ENCODE assay signal across 19 mouse cellular contexts in the genomic region with DNA sequence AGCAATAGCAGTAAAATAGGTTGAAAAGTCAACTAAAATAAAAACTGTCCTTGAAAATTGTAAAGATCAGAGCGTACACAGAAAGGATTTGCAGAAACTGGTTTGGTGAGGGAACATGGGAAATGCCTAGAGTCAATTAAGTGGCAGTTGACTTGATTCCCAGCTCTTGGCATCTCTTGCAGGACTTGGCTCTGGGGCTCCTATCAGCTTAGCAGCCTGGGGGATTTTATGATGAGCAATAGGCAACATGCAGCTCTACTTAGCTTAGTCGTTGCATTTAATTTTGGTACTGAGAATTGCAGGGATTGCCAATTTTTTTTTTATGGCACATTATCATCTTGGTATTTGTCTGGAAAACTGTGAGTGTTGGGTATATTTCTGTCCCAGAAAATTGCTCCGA. TPM values are rescaled to one million over a fixed set of nuclear protein-coding genes. Genes with fewer than 3 reads are reported as not detected.
DNase-seq lines count a peak whose midpoint lies in the region; ATAC-seq and TF ChIP-seq lines count a peak whose summit lies in the region.
"Had no signal": no experiment of that assay in that cellular context is flagged by ENCODE, and none has a peak within 500 bp of the region (broad histone marks: within the 10 kb centered on the region; RNA-seq: fewer than 3 reads in every experiment).

No protein-coding gene starts in this region.

- H3K4me3 ChIP-seq in hindbrain, postnatal 0 days (ENCODE audit: low read length): no peak overlapping the region
- no peak overlapping the region for H3K4me3 ChIP-seq in hindbrain, embryonic 16.5 days (ENCODE audit: low read length)
- H3K4me3 ChIP-seq: erythroblast, embryonic 14.5 days; heart, embryonic 13.5 days; liver, embryonic 13.5 days had no signal

- H3K36me3 ChIP-seq in hindbrain, postnatal 0 days (ENCODE audit: insufficient read depth, low read length): no peaks in the 10 kb centered on the region
- no peaks in the 10 kb centered on the region for H3K36me3 ChIP-seq in hindbrain, embryonic 16.5 days (ENCODE audit: control insufficient read depth, insufficient read depth, low read length)
- H3K36me3 ChIP-seq: heart, embryonic 13.5 days; liver, embryonic 13.5 days had no signal

- no peak for ATAC-seq in hindbrain, postnatal 0 days
- ATAC-seq in hindbrain, embryonic 16.5 days: no peak
- ATAC-seq: lung, postnatal 0 days had no signal

- no peaks in the 10 kb centered on the region for H3K9me3 ChIP-seq in hindbrain, postnatal 0 days (ENCODE audit: low read length)
- no peaks in the 10 kb centered on the region for H3K9me3 ChIP-seq in hindbrain, embryonic 16.5 days (ENCODE audit: control insufficient read depth, low read length)
- H3K9me3 ChIP-seq: heart, embryonic 13.5 days; liver, embryonic 13.5 days had no signal

- no peaks in the 10 kb centered on the region for H3K4me1 ChIP-seq in hindbrain, postnatal 0 days (ENCODE audit: insufficient read depth, low read length)
- no peaks in the 10 kb centered on the region for H3K4me1 ChIP-seq in hindbrain, embryonic 16.5 days (ENCODE audit: control insufficient read depth, insufficient read depth, low read depth, low read length)
- H3K4me1 ChIP-seq: heart, embryonic 13.5 days; liver, embryonic 13.5 days had no signal

- H3K27me3 ChIP-seq in hindbrain, postnatal 0 days (ENCODE audit: insufficient read depth, low read length): no peaks in the 10 kb centered on the region
- H3K27me3 ChIP-seq in hindbrain, embryonic 16.5 days (replicated peaks; ENCODE audit: control insufficient read depth, insufficient read depth, low read length): no peaks in the 10 kb centered on the region
- H3K27me3 ChIP-seq: heart, embryonic 13.5 days; liver, embryonic 13.5 days had no signal

- H3K27ac ChIP-seq in hindbrain, postnatal 0 days: no peak overlapping the region
- H3K27ac ChIP-seq in hindbrain, embryonic 16.5 days (ENCODE audit: low read depth, low read length): no peak overlapping the region
- H3K27ac ChIP-seq: heart, embryonic 13.5 days; liver, embryonic 13.5 days; stomach, postnatal 0 days had no signal

- DNase-seq in cerebellum, postnatal 14 days: peak; percentile 64 to 77
- DNase-seq in cerebellum, adult 8-10 months: no peak
- DNase-seq in hindbrain, postnatal 0 days (ENCODE audit: low spot score): peak; percentile 45
- DNase-seq in right cerebral cortex, adult 18-20 months: peak; percentile 9
- DNase-seq in right cerebral cortex, postnatal 10 days (ENCODE audit: low spot score in 2 of 2): no peak
- peak; percentile 28 for DNase-seq in telencephalon, adult 2 months (ENCODE audit: low read depth, low spot score)
- no peak for DNase-seq in gastrocnemius, adult 8-10 months (ENCODE audit: low spot score in 2 of 2)
- DNase-seq: adrenal gland, postnatal 36 days; heart, adult 11 months; heart, postnatal 4 days; kidney, adult 9 months; kidney, postnatal 4 days; liver, embryonic 13.5 days; thymus, postnatal 14 days had no signal

- no peak overlapping the region for H3K4me2 ChIP-seq in hindbrain, postnatal 0 days (ENCODE audit: low read depth, low read length)
- H3K4me2 ChIP-seq in hindbrain, embryonic 16.5 days (ENCODE audit: low read length): no peak overlapping the region
- H3K4me2 ChIP-seq: heart, embryonic 13.5 days; liver, embryonic 13.5 days had no signal

- WGBS in hindbrain, postnatal 0 days: 49% methylated on average over 3 of the region's 3 CpGs
- WGBS in hindbrain, embryonic 16.5 days: 66% methylated on average over 3 of the region's 3 CpGs

- no peak overlapping the region for H3K9ac ChIP-seq in hindbrain, postnatal 0 days (replicated peaks; ENCODE audit: low read length)
- H3K9ac ChIP-seq in hindbrain, embryonic 16.5 days (ENCODE audit: low read depth, low read length): no peak overlapping the region
- H3K9ac ChIP-seq: heart, embryonic 13.5 days; liver, embryonic 13.5 days had no signal

- TF ChIP-seq CTCF in hindbrain, postnatal 0 days (IDR thresholded peaks at IDR 0.05; ENCODE audit: low read depth): no peak

RNA-seq across cellular contexts. Expression of a gene that starts 32.1 kb away (rescaled TPM):
- 11.7 and 12.9 TPM in 2 replicates for total RNA-seq in hindbrain, postnatal 0 days (2014; rRNA removed)
- 51.1 and 54.0 TPM in 2 replicates for polyA plus RNA-seq in hindbrain, postnatal 0 days (2015; fragmentation: Nextera tagmentation; extraction: Ambion mirVana)
- 36.0 and 43.0 TPM in 2 replicates for polyA plus RNA-seq in hindbrain, embryonic 16.5 days (2015; fragmentation: Nextera tagmentation; extraction: Ambion mirVana)
- 10 to 100 TPM; 28.4 to 40.3 (median 35.2) TPM for total RNA-seq in gastrocnemius, adult 8-10 months (2022)

Comparison
In these comparisons a context has a peak if more than half of its experiments do, and no peak if none do; other contexts are left out.
1. DNase-seq: peak in cerebellum, postnatal 14 days (2 of 2), hindbrain, postnatal 0 days (single experiment), right cerebral cortex, adult 18-20 months (single experiment) and telencephalon, adult 2 months (single experiment); none in cerebellum, adult 8-10 months (single experiment), right cerebral cortex, postnatal 10 days (0 of 2) and gastrocnemius, adult 8-10 months (0 of 2).